Mouse (Mus musculus): ENCODE measurements around the gene Psmf1.

DNA sequence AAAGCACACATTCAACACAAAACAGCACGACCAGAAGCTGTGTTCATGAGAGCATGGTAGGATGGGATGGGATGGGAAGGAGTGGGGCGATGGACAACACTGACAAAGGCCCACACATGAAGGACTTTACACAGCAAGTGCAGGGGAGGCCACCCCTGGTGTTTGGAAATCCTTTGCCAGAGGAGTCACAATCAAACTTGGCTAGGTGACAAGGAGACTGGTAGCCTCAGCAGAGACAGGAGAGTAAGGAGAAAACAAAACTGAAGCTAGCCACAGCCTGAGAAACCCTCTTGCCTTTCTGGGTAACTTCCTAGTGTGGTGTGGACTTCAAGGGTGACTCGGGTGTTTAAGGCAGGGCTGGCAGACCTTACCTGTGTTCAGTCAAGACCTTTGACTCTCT lies 4.9 kb downstream of the Psmf1 start:
- TF ChIP-seq CTCF (IDR thresholded peaks at IDR 0.05; ENCODE audit: low read depth) (no peak), EP300 (optimal IDR thresholded peaks at IDR 0.05) (no peak)

Data from stomach, postnatal 0 days (tissue).